Mouse (Mus musculus) liver, embryonic 15.5 days (tissue): ENCODE measurements around the gene Il17rd. TPM values are rescaled to one million over a fixed set of nuclear protein-coding genes. Genes with fewer than 3 reads are reported as not detected.

Experiments
- ATAC-seq: fragments of 200-750 bp; cut with Nextera tagmentation; 2 replicates; pipeline ENCODE4 v1.8.0; 2017; ENCODE audit warnings: moderate number of reproducible peaks, mild to moderate bottlenecking, moderate library complexity; ENCODE audit not compliant: insufficient read depth
- H3K27ac ChIP-seq: fragments of 300-500 bp; sonication (generic); replicated peaks from 2 replicates; pipeline ENCODE4 v1.5.1; 2015; ENCODE audit warnings: mild to moderate bottlenecking, inconsistent platforms
- H3K27me3 ChIP-seq: fragments of 300-500 bp; sonication (generic); 2 replicates; pipeline ENCODE4 v1.6.1; 2015; ENCODE audit warnings: mild to moderate bottlenecking, inconsistent platforms
- H3K36me3 ChIP-seq: fragments of 300-500 bp; sonication (generic); replicated peaks from 2 replicates; pipeline ENCODE4 v1.6.1; 2015; ENCODE audit warnings: moderate library complexity, mild to moderate bottlenecking, inconsistent platforms
- H3K4me1 ChIP-seq: fragments of 300-500 bp; sonication (generic); replicated peaks from 2 replicates; pipeline ENCODE4 v1.6.1; 2015; ENCODE audit warnings: inconsistent platforms
- H3K4me2 ChIP-seq: fragments of 300-500 bp; sonication (generic); 2 replicates; pipeline ENCODE4 v1.6.1; 2015; ENCODE audit warnings: moderate library complexity, mild to moderate bottlenecking, inconsistent platforms
- H3K4me3 ChIP-seq: fragments of 300-500 bp; sonication (generic); replicated peaks from 2 replicates; pipeline ENCODE4 v1.5.1; 2015; ENCODE audit warnings: mild to moderate bottlenecking, inconsistent platforms
- H3K9ac ChIP-seq: fragments of 300-500 bp; sonication (generic); 2 replicates; pipeline ENCODE4 v1.6.1; 2015; ENCODE audit warnings: moderate library complexity, mild to moderate bottlenecking, inconsistent platforms
- H3K9me3 ChIP-seq: fragments of 300-500 bp; sonication (generic); replicated peaks from 2 replicates; pipeline ENCODE4 v1.6.1; 2016; ENCODE audit warnings: inconsistent platforms
- WGBS: fragments of 180-500 bp; shearing (Covaris S2); methylation state at CpG from one replicate; pipeline ENCODE4 v1.1.7; 2015; ENCODE audit warnings: mixed read lengths; ENCODE audit not compliant: insufficient replicate concordance; 5-methylcytosine and 5-hydroxymethylcytosine counted together
- polyA plus RNA-seq: library from polyadenylated mRNA; unstranded; fragments of >200 nt; fragmentation: Nextera tagmentation; extraction: Ambion mirVana; gene quantifications from 2 replicates; pipeline ENCODE4 v1.2.1, GENCODE M21; 2015

Gene Il17rd
- polyA plus RNA-seq, 1 experiment from 2014 or later = 0.14 TPM

DNA sequence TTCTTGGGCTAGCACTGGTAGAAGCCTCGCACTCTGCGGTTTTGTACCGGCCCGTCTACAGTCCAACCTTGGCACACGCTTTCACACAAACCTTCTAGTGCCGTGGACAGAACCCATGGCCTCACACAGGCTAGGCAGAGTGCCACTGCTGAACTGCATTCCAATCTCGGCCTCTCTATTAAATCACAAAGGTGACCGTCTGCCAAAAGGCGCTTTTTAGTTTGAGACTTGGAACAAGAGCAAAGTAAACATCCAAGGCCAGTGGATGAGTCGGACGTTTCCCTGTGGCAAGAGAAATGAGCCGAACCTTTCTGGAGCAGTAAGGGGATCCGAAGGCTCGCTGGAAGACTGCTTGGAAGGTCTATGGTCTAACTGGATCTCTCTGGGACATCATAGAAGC is 18.9 kb upstream of the Il17rd start:
- Histone ChIP-seq H3K27me3 (no peaks in the 10 kb centered on the region), H3K9me3 (no peaks in the 10 kb centered on the region), H3K36me3 (no peaks in the 10 kb centered on the region), H3K4me1 (no peaks in the 10 kb centered on the region), H3K27ac (no peak overlapping the region), H3K4me3 (no peak overlapping the region), H3K9ac (no peak overlapping the region), H3K4me2 (no peak overlapping the region)
- no peak for ATAC-seq
- 78% methylated on average over 14 of the region's 14 CpGs for WGBS

DNA sequence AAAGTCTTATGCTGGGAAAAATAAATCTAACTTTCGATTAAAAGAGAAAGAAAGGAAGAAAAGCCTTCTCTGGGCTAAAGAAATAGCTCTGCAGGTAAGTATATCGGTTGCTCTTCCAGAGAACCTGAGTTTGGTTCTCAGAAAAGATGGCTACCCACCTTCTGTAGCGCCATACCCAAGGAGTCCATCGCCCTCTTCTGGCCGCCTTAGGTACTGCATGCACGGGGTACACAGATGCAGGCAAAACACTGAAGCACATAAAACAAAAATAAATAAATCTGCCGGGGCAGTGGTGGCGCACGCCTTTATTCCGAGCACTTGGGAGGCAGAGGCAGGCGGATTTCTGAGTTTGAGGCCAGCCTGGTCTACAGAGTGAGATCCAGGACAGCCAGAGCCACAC is 15.9 kb upstream of the Il17rd start:
- Histone ChIP-seq H3K27me3 (no peaks in the 10 kb centered on the region), H3K4me1 (no peaks in the 10 kb centered on the region), H3K27ac (no peak overlapping the region), H3K4me3 (no peak overlapping the region), H3K36me3 (no peaks in the 10 kb centered on the region), H3K4me2 (no peak overlapping the region), H3K9ac (no peak overlapping the region), H3K9me3 (no peaks in the 10 kb centered on the region)
- 29% methylated on average over 11 of the region's 11 CpGs for WGBS
- ATAC-seq = no peak

DNA sequence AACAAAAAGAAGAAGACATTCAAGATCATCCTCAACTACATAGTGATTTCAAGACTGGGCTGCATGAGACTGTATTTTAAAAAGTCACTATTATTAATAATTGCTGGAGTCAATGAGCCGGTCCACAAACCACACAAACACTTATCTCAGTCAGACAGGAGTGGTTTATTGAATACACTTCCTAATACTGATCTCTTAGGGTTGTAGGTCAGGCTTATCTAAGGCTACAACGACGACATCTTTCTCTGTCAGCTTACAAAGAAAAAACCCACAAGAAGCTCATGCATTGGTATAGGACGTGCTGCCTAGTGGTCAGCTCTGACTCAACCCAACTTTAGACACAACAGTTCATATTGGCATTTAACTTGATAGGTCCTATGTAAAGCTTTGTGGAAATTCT is 14.1 kb upstream of the Il17rd start:
- Histone ChIP-seq H3K27ac (no peak overlapping the region), H3K36me3 (no peaks in the 10 kb centered on the region), H3K4me1 (no peaks in the 10 kb centered on the region), H3K9ac (no peak overlapping the region), H3K4me2 (no peak overlapping the region), H3K4me3 (no peak overlapping the region), H3K27me3 (no peaks in the 10 kb centered on the region), H3K9me3 (no peaks in the 10 kb centered on the region)
- 16% methylated on average over 4 of the region's 4 CpGs for WGBS
- ATAC-seq = peak; percentile 58; the same call in 1 of the 2 replicates

DNA sequence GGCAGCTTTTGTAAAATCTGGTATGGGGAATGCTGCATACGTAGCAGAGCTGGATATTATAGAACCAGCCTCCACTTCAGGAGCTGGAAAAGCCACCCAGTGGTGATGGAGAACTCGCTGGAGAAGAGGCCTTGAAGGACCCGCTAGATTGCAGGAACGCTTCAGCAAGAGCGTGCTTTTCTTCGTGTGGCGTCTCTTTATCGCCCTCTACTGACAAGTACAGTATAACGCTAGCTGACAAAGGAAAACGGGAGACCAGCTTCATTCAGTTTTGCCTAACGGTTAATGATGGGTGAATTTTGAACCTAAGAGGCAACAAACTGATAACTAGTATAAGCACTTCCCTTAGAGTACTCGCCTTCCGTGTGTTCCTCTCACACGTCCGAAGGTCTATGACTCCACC is 9.0 kb upstream of the Il17rd start:
- Histone ChIP-seq H3K27me3 (0 out of 2 replicates have a peak, but pooled peaks cover 2% of the 10 kb centered on the region), H3K4me1 (no peaks in the 10 kb centered on the region), H3K27ac (no peak overlapping the region), H3K9ac (no peak overlapping the region), H3K4me3 (no peak overlapping the region), H3K36me3 (no peaks in the 10 kb centered on the region), H3K9me3 (no peaks in the 10 kb centered on the region), H3K4me2 (no peak overlapping the region)
- WGBS = 2% methylated on average over 15 of the region's 15 CpGs
- ATAC-seq = no peak

DNA sequence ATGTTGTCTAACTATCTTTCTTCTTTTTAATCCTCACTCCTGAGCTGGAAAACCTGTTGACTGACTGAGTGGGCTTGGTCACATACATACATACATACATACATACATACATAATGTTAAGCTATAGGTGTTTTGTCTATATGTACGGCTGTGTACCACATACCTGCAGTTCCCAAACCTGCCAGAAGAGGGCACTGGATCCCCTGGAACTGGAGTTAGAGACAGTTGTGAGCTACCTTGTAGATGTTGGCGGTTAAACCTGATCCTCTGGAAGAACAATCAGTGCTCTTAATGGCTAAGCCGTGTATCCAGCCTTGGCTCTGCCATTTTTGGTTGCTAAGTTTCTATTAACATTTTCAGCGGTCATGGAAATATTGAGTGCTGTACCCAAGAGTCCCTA is 7.6 kb upstream of the Il17rd start:
- H3K9ac ChIP-seq = no peak overlapping the region
- no peak overlapping the region for H3K4me2 ChIP-seq
- no peaks in the 10 kb centered on the region for H3K36me3 ChIP-seq
- H3K4me1 ChIP-seq = no peaks in the 10 kb centered on the region
- H3K27ac ChIP-seq = no peak overlapping the region
- 19% methylated on average over 4 of the region's 4 CpGs for WGBS
- ATAC-seq = no peak
- 0 out of 2 replicates have a peak, but pooled peaks cover 5% of the 10 kb centered on the region for H3K27me3 ChIP-seq
- no peak overlapping the region for H3K4me3 ChIP-seq
- H3K9me3 ChIP-seq = no peaks in the 10 kb centered on the region

DNA sequence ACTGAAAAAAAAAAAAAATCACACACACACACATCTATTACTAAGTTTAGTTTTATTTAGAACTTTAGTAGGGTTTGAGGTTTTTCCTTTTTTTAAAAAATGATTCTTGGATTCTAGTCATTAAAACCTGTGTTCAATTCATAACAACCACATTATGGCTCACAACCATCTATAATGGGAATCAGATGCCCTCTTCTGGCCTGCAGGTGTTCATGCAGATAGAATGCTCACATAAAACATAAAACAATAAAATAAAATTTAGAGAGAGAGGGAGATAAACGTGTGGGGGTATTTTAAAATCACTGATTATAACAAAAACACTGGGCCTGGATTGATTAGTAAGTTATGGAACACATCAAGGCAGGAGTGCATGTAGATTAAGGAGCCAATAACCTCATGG is 1.2 kb upstream of the Il17rd start:
- Histone ChIP-seq H3K27ac (no peak overlapping the region), H3K9me3 (no peaks in the 10 kb centered on the region), H3K4me2 (no peak overlapping the region), H3K4me1 (peaks cover 6% of the 10 kb centered on the region), H3K27me3 (peaks cover 62% of the 10 kb centered on the region), H3K9ac (no peak overlapping the region), H3K36me3 (no peaks in the 10 kb centered on the region), H3K4me3 (no peak overlapping the region)
- ATAC-seq = no peak
- 45% methylated on average over 1 of the region's 1 CpGs for WGBS

DNA sequence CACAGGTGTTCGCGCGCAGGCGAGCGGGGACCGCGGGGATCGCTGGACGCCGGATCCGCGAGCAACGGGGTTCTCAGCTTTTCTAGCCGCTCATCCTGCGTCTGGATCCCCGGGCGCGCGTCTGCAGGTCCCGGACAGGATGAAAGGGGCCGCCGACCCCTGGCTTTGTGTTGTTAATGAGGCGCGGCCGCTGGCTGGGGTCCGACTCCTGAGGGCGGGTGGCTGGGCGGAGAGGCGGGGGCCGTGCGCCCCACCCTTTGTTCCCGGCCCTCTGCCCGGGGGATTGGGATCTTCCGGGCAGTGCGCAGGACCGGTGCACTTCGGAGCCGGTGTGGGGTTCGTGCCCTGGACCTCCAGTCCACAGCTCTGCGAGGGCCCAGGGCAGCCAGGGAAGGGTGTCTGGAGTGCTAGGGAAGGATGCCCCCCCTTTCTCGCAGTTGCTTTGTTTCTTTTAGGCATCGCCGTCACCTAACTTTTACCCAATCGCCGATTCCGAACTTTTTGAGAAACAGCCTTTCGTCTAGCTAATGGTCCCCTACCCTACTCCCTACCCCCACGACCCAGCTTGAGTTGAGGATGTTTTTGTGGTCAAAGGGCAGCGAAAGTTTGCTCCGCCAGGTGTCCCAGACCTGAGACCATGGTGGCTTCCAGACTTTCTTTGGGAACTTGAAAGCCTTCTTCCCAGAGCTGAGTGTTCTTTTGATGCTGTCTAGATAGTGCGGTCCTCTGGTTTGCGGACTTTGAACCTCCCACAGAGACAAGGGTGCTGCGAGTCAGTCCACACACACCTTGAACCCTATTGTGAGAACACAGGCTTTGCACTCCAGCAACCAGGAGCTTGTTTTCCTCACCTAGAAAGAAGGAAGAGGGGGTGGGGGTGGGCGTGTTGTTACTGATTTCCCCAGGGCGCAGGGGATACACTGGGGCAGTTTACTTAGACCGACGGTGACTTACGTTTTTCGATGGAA is 824 bp downstream of the Il17rd start:
- 1% methylated on average over 59 of the region's 59 CpGs for WGBS

DNA sequence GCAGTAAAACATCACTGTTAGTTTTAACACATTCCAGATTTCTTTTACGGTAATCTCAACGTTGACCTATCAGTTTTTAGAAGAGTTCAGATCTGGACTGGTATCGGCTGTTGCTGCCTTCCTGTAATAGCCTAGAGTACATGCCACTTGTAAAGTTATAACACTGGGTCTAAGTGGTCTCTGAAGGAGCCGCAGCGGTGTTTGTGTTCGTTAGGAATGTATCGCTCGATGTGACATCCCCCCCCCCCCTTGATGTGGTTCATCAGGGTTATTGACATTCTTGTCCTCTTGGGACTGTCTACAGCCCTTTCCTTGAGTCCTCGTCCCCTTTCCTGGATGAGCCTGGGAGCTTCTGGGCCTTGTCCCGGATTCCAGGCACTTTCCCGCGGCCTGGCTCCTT is 1.7 kb downstream of the Il17rd start:
- Histone ChIP-seq H3K36me3 (no peaks in the 10 kb centered on the region), H3K4me3 (no peak overlapping the region), H3K4me2 (no peak overlapping the region), H3K4me1 (peaks cover 10% of the 10 kb centered on the region), H3K9ac (no peak overlapping the region), H3K27ac (no peak overlapping the region), H3K9me3 (no peaks in the 10 kb centered on the region), H3K27me3 (peaks cover 84% of the 10 kb centered on the region)
- no peak for ATAC-seq
- 11% methylated on average over 12 of the region's 12 CpGs for WGBS

More for the DNA sequence above, 824 bp downstream of the Il17rd start:
- peak overlapping the region; percentile 81 for H3K4me2 ChIP-seq
- H3K27me3 ChIP-seq = peaks cover 81% of the 10 kb centered on the region
- peaks cover 6% of the 10 kb centered on the region for H3K4me1 ChIP-seq
- peak overlapping the region; percentile 62 for H3K4me3 ChIP-seq
- no peaks in the 10 kb centered on the region for H3K9me3 ChIP-seq
- no peak for ATAC-seq
- no peaks in the 10 kb centered on the region for H3K36me3 ChIP-seq
- 0 out of 2 replicates have a peak overlapping the region, but pooled peaks have one; percentile 11 for H3K9ac ChIP-seq
- no peak overlapping the region for H3K27ac ChIP-seq

DNA sequence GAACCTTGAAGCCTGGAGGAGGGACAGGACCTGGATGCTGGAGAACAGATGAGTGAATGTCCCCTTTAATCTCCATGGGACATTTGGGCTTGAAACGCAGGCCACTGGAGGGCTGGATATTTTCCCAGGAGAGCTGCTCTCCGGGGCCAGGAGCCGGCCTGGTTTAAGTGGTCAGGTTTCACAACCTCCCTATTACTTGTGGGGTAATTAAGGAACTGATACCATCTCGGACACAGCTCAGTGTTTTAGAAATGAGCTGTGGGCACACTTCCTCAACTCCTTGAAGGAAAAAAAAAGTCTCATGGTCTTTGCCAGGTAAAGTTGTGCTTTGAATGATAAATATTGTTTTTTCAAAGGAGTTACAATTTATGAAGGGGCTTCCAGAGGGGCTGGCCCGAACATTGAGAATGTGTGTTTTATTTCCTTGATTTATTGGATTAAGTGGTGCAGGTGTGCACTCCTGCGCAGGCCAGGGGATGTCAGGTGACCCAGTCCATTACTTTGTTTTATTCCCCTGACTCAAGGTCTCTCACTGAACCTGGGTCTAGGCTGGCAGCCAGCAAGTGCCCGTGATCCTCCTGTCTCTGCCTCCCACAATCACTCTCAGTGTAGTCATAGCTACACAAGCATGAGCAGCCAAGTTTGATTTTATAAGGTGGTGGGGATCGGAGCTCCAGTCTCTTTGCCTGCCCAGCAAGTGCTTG is 3.7 kb downstream of the Il17rd start:
- 31% methylated on average over 8 of the region's 8 CpGs for WGBS
- ATAC-seq = no peak
- Histone ChIP-seq H3K36me3 (no peaks in the 10 kb centered on the region), H3K4me1 (peaks cover 10% of the 10 kb centered on the region), H3K9ac (no peak overlapping the region), H3K27me3 (peaks cover 82% of the 10 kb centered on the region), H3K4me2 (no peak overlapping the region), H3K9me3 (no peaks in the 10 kb centered on the region), H3K27ac (no peak overlapping the region), H3K4me3 (no peak overlapping the region)

DNA sequence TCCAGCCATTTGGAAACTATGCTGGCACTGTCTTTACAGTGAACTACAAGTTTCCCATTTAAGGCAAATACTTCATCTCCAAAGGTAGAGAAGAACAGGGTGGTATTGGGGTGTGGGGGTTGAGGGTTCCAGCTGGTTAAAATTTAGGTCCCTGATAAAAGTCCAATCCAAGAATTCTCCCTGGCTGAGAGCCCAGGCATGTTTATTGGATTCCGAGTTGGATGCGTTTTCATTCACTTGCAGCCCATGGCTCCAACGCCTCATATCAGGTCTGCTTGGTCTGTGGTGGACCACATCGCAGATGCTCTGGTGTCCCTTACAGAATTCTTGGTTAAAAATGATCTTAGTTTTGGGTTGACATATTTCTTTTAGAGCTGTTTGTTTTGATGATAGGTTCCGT is 4.7 kb downstream of the Il17rd start:
- Histone ChIP-seq H3K4me2 (no peak overlapping the region), H3K36me3 (no peaks in the 10 kb centered on the region), H3K27me3 (peaks cover 76% of the 10 kb centered on the region), H3K4me3 (no peak overlapping the region), H3K4me1 (peaks cover 10% of the 10 kb centered on the region), H3K9ac (no peak overlapping the region), H3K27ac (no peak overlapping the region), H3K9me3 (no peaks in the 10 kb centered on the region)
- ATAC-seq = no peak
- WGBS = 57% methylated on average over 5 of the region's 5 CpGs

DNA sequence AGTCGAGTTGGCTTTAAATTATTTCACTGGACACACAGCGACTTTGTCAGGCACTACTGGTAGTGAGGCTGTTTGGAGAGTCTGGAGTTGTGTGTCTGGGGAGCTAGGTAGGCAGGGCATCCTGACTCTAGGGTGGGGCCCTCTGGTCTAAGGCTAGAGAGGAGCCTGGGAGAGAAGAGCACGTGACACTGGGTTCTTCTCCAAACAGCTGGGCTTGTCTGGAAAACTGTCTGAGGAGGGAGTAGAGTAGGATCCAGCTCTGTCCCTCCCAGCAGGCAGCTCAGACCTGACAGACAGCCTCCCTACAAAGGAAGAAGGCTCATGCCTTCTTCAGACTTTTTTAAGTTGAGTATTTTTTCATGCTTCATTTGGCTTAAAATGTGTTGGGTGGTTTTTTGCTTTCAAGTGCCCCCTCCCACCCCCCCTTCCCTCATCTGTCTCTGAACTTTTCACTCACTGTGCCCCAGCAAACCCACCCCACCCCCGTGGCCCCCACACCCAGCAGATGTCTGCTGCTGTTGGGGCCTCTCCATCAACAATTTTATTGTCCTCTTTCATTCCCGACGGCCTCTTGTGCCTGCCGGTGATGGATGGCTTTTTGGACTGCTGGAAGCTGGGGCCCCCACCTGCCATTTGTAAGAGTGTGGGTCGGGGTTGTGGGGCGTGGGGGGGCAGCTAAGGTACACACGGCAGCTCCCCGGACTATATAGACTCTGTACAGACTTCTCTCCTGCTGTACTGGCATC is 5.7 kb downstream of the Il17rd start:
- 4% methylated on average over 11 of the region's 11 CpGs for WGBS
- Histone ChIP-seq H3K36me3 (no peaks in the 10 kb centered on the region), H3K27ac (no peak overlapping the region), H3K4me3 (no peak overlapping the region), H3K4me2 (no peak overlapping the region), H3K4me1 (peaks cover 4% of the 10 kb centered on the region; the same call in 1 of the 2 replicates), H3K9me3 (no peaks in the 10 kb centered on the region), H3K9ac (no peak overlapping the region), H3K27me3 (peaks cover 70% of the 10 kb centered on the region)
- no peak for ATAC-seq
